Mouse (Mus musculus) gastrocnemius, adult 2 months (tissue): ENCODE data around the gene Rfx8. TPM values are rescaled to one million over a fixed set of nuclear protein-coding genes. Genes with fewer than 3 reads are reported as not detected.

Experiments
- DNase-seq: peaks from one replicate; pipeline ENCODE4 v3.0.0; 2022
- H3K27ac ChIP-seq: fragments of 200-600 bp; 2 replicates; pipeline ENCODE4 v1.8.1; 2022; ENCODE audit warnings: mild to moderate bottlenecking
- H3K4me3 ChIP-seq: fragments of 200-600 bp; 2 replicates; pipeline ENCODE4 v1.8.1; 2022; ENCODE audit warnings: mild to moderate bottlenecking, moderate library complexity
- CTCF ChIP-seq: fragments of 200-600 bp; IDR thresholded peaks from 2 replicates; pipeline ENCODE4 v1.8.1; 2022; ENCODE audit warnings: antibody characterized with exemption, mild to moderate bottlenecking, moderate library complexity
- intact Hi-C: fragments of 180-260 bp; cut with DNase I; formaldehyde crosslinking; loops from one replicate; pipeline ENCODE4 v1.15.1; 2025
- total RNA-seq, 2 experiments: library from RNA; stranded (reverse); gene quantifications; 2 replicates each; pipeline ENCODE4 v1.2.3; 2021

The Rfx8 gene
- total RNA-seq, 2 experiments from 2014 or later = not detected

DNA sequence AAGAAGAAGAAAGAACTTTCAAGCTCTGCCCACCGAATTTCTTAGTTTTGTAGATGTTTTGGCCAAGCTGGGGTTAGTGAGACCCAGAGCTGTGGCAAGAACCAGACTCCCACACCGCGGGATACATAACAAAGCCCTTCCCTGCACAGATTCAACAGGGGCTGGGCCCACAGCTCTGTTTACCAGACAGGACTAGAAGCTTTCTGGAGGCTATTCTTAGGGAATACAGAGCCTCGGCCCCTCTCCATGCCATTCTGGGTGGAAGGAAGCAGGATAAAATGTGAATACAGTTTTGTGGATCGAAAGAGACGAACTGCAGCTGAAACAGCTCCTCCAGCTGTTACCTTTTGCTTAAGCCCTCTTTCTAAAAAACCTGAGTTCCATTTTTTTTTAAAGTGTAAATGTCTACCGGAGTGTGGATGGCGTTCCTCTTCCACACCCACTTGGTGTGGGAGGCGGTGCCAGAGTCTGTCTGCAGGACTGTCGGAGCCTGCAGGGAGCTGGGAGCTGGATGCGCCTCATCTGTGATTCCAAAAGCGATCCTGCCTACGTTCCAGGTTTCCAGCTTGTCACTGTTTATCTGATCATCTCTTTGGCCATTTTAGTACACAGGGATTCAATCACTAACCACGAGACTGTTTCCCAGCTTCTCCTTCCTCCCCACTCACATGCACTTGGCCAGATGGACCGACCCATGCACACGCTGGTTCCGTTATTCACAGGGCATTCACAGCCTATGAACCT is 70.9 kb downstream of the Rfx8 start:
- no peak for TF ChIP-seq CTCF
- Histone ChIP-seq H3K4me3 (peak overlapping the region; percentile 71), H3K27ac (no peak overlapping the region)
- DNase-seq = no peak
- intact Hi-C loops = loop anchor here (2.0 kb wide), 1 partner anchor 35 kb away; no protein-coding TSS in a partner anchor

DNA sequence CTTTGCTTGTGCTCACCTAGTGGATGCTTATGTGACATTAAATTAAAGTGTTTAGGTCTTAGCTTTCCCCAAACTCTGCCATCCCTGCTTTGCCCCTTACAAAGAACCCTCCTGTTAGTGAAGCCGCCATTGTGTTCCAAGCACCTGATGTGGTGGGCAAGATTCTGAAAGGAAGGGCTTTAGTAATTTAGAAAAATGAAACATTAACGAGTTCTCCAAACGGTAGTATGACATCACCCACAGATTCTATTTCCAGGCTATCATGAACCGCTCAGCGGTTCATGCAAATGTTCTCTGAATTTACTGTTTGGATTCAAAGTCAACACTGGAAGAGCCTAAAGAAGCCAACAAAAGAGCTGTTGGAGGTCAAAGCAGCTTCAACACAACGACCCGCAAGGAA is 72.2 kb downstream of the Rfx8 start:
- no peak for DNase-seq
- no peak overlapping the region for H3K27ac ChIP-seq
- H3K4me3 ChIP-seq = no peak overlapping the region
- intact Hi-C loops = no loop called here
- no peak for TF ChIP-seq CTCF

DNA sequence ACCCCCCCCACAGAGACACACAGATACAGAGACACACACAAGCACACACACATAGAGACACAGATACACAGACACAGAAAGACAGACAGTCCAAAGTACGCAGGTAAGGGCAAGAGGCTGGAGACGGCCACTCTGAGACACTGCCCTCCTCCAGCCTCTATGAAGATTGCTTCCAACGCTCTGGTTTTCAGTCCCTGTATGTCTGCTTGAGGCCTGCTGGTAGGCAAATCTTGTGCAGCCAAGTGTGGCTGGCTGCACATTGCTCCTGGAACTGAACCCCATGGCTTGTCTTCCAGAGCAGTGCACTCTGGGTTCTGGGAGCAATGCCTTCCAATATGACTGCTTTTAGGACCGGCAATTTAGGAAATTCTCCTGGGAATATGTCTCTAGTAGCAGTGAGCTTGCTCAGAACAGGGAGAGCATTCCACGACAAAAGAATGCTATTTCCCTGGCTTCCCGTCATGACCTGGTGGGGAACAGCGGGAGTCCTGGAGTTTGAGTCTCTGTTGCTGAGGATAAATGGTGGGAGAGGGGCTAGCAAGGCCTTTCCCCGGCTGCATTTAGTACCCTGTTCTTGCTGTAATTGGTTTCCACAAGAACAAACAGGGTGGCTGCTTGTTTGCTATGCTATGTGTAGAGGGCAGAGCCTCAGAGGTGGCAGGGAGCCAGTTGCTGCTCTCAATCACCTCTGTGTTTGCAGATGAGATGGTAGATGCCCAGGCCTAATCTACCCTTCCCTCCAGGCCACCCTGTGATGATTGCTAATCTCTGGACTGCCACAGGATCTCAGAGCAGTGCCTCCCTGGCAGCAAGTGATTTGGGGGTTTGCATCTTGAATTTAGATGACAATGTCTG is 74.7 kb downstream of the Rfx8 start:
- Histone ChIP-seq H3K27ac (no peak overlapping the region), H3K4me3 (no peak overlapping the region)
- no peak for DNase-seq
- no peak for TF ChIP-seq CTCF
- intact Hi-C loops = no loop called here

DNA sequence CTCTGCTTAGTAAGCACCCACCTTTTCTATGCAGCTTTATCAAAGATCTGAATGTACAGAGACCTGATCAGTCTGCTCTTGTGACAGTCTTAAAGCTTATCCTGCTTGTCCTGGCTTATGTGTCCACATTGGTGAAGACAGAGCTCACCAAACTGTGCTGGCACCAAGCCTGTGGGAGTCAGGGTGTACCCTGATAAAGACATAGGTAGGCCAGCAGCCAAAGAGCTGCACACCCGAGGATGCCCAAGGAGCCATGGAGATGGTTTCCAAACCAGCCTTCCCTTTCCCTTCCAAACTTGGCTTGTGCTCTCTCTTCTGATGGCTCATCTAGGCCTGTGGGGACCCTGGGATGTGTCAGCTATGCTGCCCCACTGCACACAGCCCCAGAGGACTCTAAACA is 76.5 kb downstream of the Rfx8 start:
- intact Hi-C loops = no loop called here
- no peak overlapping the region for H3K4me3 ChIP-seq
- H3K27ac ChIP-seq = no peak overlapping the region
- no peak for TF ChIP-seq CTCF
- no peak for DNase-seq

DNA sequence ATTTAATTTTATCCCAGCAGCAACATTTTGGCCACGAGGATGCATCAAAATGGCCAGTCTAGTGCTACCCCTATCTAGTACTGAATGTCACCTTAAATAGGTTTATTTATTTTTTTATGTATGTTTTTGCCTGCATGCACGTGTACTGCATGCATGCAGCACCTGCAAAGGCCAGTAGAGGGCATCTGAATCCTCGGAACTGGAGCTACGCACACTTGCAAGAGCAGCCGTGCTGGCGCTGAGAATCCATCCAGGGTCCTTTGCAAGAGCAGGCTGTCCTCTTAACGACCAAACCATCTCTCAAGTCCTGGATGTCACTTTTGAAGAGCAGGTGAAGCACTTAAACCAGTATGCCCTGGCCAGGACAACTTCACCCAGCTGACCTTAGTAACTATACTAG is 79.1 kb downstream of the Rfx8 start:
- H3K4me3 ChIP-seq = no peak overlapping the region
- intact Hi-C loops = no loop called here
- no peak overlapping the region for H3K27ac ChIP-seq
- TF ChIP-seq CTCF = no peak; the same call in 1 of the 2 replicates
- DNase-seq = no peak

DNA sequence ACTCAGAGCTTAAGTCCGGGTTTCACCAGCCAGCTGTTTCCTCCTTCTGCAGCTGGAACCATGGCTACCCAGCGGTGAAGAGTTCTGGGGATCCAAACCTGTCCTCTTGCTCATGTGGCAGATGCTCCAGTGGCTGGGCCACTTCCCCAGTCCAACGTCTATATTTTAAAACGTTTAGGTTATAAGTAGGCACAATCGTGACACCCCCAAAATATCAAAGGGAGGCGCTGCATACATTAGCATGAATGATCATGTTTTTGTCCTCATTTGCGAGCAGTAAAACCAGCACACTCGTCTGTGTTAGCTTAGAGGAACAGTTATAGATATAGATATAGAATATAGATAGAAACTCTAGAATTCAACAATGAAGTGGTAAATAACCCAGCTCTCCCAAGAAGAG is 83.7 kb downstream of the Rfx8 start:
- TF ChIP-seq CTCF = no peak
- Histone ChIP-seq H3K27ac (no peak overlapping the region), H3K4me3 (no peak overlapping the region)
- no peak for DNase-seq
- intact Hi-C loops = no loop called here

DNA sequence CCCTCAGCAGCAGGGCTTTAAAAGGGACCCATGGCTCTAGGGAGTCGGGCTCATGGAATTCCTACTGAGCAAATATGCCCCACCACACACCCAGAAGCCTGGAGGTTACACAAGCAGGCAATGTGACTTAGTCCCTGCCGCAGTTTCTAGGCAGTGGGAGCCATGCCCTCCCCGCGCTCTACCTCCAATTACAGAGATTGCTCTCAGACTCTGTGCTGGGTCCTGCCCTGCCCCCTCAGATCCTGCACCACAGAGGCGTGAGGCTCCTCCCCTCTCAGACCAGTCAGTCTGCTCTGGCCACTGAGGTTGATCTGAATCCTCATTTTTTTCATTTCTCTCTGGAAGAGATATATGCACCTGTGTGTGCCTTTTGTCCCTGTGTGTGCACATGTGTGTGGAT is 84.1 kb downstream of the Rfx8 start:
- intact Hi-C loops = no loop called here
- TF ChIP-seq CTCF = no peak

DNA sequence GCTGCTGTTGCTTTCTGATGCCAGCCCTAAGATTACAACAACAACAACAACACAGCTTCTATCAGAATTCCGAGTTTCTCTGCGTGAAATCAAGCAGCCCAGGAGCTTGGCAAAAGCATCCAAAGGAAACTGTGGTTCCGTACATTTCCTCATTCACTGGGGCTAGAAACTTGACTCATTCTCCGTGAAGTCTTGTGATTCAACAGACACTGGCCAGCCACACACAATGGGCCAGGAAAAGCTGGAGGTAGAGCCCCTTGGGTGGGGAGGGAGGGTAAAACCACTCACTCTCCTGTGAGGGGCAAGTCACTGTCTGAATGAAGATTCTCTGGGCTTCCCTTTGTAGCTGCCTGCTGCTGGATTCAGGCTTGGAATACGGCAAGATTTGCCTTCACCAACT is 84.6 kb downstream of the Rfx8 start:
- intact Hi-C loops = no loop called here
- no peak for TF ChIP-seq CTCF
- H3K27ac ChIP-seq = no peak overlapping the region
- no peak overlapping the region for H3K4me3 ChIP-seq
- no peak for DNase-seq

More for the DNA sequence above, 84.1 kb downstream of the Rfx8 start:
- no peak overlapping the region for H3K4me3 ChIP-seq
- DNase-seq = no peak
- no peak overlapping the region for H3K27ac ChIP-seq

DNA sequence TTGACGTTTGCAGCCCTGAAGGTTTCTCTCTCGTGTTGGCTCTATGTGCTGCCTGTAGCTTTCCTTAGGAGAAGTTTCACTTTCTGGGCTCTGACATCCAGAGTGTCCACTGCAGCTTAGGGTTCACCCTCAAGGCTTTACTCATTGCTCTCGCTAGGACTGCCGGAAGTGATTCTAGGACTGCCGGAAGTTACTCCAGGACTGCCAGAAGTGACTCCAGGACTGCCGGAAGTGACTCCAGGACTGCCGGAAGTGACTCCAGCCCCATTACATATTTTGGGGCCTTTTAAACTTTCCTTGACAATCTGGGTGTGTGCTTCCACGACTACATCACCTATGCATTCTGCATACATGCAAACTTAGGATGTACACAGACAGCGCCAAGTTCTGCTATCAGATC is 92.2 kb downstream of the Rfx8 start:
- TF ChIP-seq CTCF = no peak

DNA sequence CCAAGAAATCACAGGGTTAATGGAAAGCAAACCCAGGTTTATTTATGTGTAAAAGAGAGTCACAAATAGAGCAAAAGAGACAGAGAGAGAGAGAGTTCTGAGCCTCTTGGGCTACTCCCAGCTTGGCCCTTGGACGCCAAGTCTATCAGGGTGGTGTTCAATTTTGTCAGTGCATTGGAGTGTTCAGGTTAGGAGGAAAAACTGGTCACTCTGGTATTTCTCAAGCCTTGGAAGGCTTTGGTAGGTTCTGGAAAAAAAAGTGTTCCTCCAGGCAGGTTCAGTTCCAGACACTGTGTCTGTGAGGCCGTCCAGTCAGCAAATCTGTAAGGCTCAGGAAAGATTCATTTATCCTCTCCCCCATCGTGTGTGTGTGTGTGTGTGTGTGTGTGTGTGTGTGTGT is 95.3 kb downstream of the Rfx8 start:
- intact Hi-C loops = no loop called here
- Histone ChIP-seq H3K27ac (no peak overlapping the region), H3K4me3 (no peak overlapping the region)
- no peak for DNase-seq
- TF ChIP-seq CTCF = no peak

More for the DNA sequence above, 92.2 kb downstream of the Rfx8 start:
- DNase-seq = no peak
- Histone ChIP-seq H3K4me3 (no peak overlapping the region), H3K27ac (no peak overlapping the region)
- intact Hi-C loops = no loop called here

DNA sequence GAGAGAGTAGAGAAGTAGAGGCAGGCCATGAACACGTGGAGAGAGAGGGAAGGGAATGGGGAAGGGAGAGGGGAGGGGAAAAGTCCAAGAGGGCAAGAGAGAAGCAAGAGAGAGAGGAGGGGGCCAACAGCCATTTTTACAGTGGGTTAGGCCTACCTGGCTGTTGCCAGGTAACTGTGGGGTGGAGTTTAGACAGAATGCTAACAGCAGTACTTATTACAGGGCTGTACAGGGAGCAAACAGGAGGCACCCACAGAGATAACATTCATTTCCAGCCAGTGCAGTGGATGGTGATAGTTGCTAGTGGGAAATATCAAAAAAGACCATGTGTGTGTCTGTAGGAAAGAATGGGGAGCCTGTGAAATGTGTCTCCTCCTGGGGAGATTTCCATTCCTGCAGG is 97.1 kb downstream of the Rfx8 start:
- intact Hi-C loops = no loop called here
- Histone ChIP-seq H3K4me3 (no peak overlapping the region), H3K27ac (no peak overlapping the region)
- no peak for DNase-seq
- TF ChIP-seq CTCF = no peak

DNA sequence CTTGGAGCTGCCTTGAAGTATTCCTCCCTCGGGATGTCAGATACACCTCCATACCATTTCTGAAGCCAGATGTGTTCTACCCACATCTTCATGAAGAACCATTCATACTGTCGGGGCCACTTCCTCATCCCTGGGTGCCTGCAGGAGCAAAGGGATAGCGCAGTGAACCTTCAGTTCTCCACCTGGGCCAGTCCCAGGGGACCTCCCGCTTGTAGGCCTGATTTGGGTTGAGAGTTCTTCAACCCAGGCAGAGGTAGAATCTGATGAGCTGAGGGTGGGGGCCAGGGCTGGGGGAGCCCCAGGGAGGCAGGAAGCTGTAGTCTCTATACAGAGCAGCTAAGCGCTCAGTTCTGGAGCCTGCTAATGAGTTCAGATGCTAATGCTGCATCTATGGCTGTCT is 97.7 kb downstream of the Rfx8 start:
- TF ChIP-seq CTCF = no peak
- intact Hi-C loops = no loop called here
- Histone ChIP-seq H3K27ac (no peak overlapping the region), H3K4me3 (no peak overlapping the region)
- DNase-seq = no peak

DNA sequence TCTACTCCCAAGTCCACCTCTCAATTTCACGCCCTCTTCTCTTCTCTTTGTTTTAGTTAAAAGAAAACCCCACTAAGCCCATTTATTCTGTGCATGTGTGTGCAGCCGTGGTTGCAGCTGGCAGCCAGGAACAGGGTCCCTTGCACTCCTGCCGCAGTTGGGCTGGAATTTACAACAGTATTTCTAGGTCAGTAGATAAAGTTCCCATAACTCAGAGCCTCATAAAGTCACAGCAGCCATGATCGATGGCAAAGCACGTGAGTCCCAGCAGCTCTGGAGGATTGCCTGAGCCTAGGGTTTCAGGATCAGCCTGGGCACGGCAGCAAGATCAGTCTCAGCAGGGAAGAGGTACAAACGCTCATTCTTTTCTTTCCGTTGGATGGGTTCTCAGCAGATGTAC is 102.3 kb downstream of the Rfx8 start:
- no peak overlapping the region for H3K27ac ChIP-seq
- H3K4me3 ChIP-seq = no peak overlapping the region
- DNase-seq = no peak
- no peak for TF ChIP-seq CTCF
- intact Hi-C loops = no loop called here
